Mouse (Mus musculus) cortical plate, adult 2 months (tissue): ENCODE data around the gene Irf3. TPM values are rescaled to one million over a fixed set of nuclear protein-coding genes. Genes with fewer than 3 reads are reported as not detected.

Experiments used
- H3K27ac ChIP-seq: fragments of 200-500 bp; 2 replicates; pipeline ENCODE4 v1.5.1; 2012; ENCODE audit warnings: low read length, control low read depth, inconsistent platforms; ENCODE audit not compliant: insufficient read depth
- H3K4me1 ChIP-seq: fragments of 200-500 bp; 2 replicates; pipeline ENCODE4 v1.6.1; 2011; ENCODE audit warnings: low read length; ENCODE audit not compliant: control insufficient read depth, insufficient read depth
- H3K4me3 ChIP-seq: fragments of 200-500 bp; 2 replicates; pipeline ENCODE4 v1.5.1; 2011; ENCODE audit warnings: mild to moderate bottlenecking, low read length, control low read depth; ENCODE audit not compliant: insufficient read depth
- CTCF ChIP-seq: fragments of 200-500 bp; IDR thresholded peaks from 2 replicates; pipeline ENCODE4 v1.5.1; 2011; ENCODE audit warnings: mild to moderate bottlenecking, control low read depth, low read length; ENCODE audit not compliant: insufficient read depth; ENCODE audit errors: extremely low read depth
- POLR2A ChIP-seq: fragments of 200-500 bp; IDR thresholded peaks from 2 replicates; pipeline ENCODE4 v1.6.1; 2011; ENCODE audit warnings: mild to moderate bottlenecking, low read length, control low read depth; ENCODE audit not compliant: insufficient read depth; ENCODE audit errors: extremely low read depth
- polyA plus RNA-seq: library from polyadenylated mRNA; depleted of rRNA; stranded (reverse); fragments of >200 nt; gene quantifications from 2 replicates; pipeline ENCODE4 v1.2.3, GENCODE M21; 2012; rRNA removed

Gene Irf3
- polyA plus RNA-seq, 1 experiment = 87.4 TPM

DNA sequence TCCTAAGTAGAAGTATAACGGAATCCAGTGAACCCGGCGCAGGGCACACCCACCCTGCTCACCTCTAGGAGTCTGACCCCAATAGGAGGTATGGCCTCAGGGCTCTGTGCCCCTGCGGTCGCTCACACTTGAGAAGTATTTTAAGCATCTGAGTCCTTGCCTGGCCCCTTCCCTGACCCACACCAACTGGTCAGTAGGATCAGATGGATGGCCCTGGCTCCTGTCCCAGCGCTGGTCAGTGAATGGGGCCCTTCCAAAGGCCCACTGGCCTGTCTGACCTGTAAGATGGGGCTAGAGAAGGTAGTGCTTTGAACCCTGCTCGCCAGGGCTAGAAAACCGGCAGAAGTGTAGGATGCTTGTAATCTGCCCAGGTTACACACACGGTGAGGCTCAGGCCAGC lies 43.4 kb downstream of the Irf3 start:
- no peak overlapping the region for H3K4me3 ChIP-seq
- no peak overlapping the region for H3K27ac ChIP-seq
- TF ChIP-seq POLR2A (no peak), CTCF (no peak)
- H3K4me1 ChIP-seq = no peaks in the 10 kb centered on the region

DNA sequence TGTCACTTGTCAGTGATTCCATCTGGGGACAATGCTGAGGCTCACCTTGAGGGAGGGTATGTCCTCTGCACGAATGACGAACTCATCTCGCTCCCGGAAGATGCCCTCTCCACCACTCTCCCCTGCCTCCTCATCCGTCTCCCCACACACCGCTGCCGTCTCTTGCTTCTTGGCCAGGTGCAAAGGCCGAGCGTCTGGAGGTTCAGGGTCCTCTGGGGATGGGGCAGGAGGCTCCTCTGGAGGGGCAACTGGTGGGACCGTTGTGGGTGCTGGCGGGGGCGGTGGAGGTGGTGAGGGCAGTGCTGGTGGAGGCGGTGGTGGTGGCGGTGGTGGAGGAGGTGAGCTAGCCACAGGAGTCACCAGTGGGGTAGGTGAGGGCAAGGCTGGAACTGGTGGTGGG lies 45.9 kb downstream of the Irf3 start:
- no peaks in the 10 kb centered on the region for H3K4me1 ChIP-seq
- TF ChIP-seq POLR2A (no peak), CTCF (no peak)

GRCm38 (mm10) chr7:45045741-45046140 lies 48.3 kb downstream of the Irf3 start:
- no peak overlapping the region for H3K4me3 ChIP-seq
- TF ChIP-seq CTCF = no peak
- no peak for TF ChIP-seq POLR2A
- no peak overlapping the region for H3K27ac ChIP-seq
- no peaks in the 10 kb centered on the region for H3K4me1 ChIP-seq

More for the DNA sequence above, 45.9 kb downstream of the Irf3 start:
- Histone ChIP-seq H3K27ac (no peak overlapping the region), H3K4me3 (no peak overlapping the region)

- no peak for TF ChIP-seq CTCF
- no peak for TF ChIP-seq POLR2A
- no peak overlapping the region for H3K4me3 ChIP-seq
- no peaks in the 10 kb centered on the region for H3K4me1 ChIP-seq
- H3K27ac ChIP-seq = no peak overlapping the region
These were observed 49.5 kb downstream of the Irf3 start for GRCm38 (mm10) chr7:45046853-45047350.

GRCm38 (mm10) chr7:45047491-45047890 lies 50.0 kb downstream of the Irf3 start:
- Histone ChIP-seq H3K4me1 (no peaks in the 10 kb centered on the region), H3K4me3 (no peak overlapping the region), H3K27ac (no peak overlapping the region)
- no peak for TF ChIP-seq POLR2A
- no peak for TF ChIP-seq CTCF

DNA sequence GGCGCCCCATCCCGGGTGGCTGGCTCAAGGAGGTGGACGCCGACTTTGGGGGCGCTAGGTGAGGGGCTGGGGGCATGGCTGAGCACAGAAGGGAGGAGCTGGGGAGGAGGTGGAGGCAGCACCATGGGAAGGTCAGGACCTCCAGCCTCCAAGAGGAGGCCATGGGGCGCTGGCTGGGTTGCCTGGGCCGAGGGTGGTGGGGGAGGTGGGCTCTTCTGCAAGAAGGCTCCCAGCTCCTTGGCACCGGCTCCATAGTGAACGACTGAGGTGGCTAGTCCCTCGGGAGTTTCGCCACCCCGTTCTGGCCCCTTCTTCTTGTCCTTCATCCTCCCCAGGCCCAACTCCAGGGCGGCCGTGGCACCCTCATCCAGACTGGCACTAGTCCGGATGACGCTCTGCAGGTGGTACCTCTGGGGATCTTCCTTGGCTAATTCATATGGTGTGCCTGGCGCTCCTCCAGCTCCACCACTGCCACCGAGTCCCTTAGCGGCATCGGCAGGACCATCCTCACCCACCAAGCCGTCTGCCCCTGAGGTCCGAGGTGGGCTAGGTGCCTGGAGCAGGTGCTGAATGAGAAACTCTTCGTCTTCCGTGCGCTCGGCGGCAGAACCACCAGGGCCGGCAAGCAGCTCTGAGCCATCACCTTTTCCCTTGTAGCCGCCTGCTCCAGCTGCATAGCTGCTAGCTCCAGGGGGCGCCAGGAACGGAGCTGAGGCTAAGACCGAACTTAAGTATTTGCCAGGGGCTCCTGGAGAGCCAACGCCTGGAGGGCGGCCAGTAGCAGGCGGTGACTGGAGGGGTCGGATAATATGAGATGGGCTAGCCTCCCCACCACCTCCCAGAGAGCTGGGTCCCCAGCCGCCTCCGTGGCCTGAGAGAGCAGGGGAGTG lies 50.8 kb downstream of the Irf3 start:
- Histone ChIP-seq H3K27ac (no peak overlapping the region), H3K4me1 (no peaks in the 10 kb centered on the region), H3K4me3 (no peak overlapping the region)
- TF ChIP-seq POLR2A = no peak
- TF ChIP-seq CTCF = no peak

DNA sequence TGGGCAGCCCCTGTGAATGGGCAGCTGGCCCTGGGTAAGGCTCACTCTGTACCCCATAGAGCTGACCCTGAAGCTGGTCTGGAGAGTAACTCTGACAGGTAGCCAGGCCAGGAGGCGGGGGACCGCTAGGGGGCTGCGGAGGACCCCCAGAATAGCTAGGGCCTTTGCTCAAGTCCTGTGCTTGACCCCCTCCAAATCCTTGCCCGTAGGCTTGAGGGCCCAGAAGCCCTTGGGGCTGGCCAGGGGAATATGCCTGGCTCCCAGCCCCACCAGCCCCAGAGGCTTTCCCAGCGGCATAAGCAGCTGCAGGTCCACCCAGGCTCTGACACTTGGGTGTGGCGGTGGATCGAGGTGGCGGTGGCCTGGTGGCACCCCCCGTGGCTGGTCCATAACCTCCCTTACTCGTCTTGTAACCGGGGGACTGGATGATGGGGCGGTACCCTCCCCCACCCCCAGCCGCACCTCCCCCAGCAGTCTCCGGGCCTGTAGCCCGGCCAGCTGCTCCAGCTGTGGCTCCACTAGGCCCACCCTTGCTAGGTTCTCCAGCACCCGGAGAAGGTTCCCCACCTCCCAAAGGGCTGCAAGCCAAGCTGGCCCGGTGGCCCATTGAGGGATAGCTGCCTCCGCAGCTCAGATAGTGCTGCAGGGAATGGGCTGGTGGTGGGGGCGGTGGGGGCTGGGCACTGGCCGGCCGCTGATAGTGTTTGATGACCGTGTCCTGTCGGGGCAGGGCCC lies 51.6 kb downstream of the Irf3 start:
- Histone ChIP-seq H3K4me3 (no peak overlapping the region), H3K4me1 (no peaks in the 10 kb centered on the region), H3K27ac (no peak overlapping the region)
- TF ChIP-seq POLR2A = no peak
- TF ChIP-seq CTCF = no peak

- Histone ChIP-seq H3K4me1 (no peaks in the 10 kb centered on the region), H3K27ac (no peak overlapping the region), H3K4me3 (peak overlapping the region; percentile 47)
- no peak for TF ChIP-seq POLR2A
- TF ChIP-seq CTCF = no peak
These were observed 53.6 kb downstream of the Irf3 start for GRCm38 (mm10) chr7:45050945-45051600.

GRCm38 (mm10) chr7:45051601-45051974 lies 54.1 kb downstream of the Irf3 start:
- TF ChIP-seq POLR2A = no peak
- TF ChIP-seq CTCF = no peak
- Histone ChIP-seq H3K4me1 (no peaks in the 10 kb centered on the region), H3K27ac (no peak overlapping the region), H3K4me3 (peak overlapping the region; percentile 47)

Other genes starting within 250 kb of the Irf3 start
- 32.6 and 35.7 TPM in 2 replicates for gene Vrk3, start 249.2 kb upstream of the Irf3 start, polyA plus RNA-seq
- 0.40 TPM in 2 replicates for gene Zfp473, start 246.6 kb upstream of the Irf3 start, polyA plus RNA-seq
- 28.8 and 29.6 TPM in 2 replicates for gene Nup62, start 181.6 kb upstream of the Irf3 start, polyA plus RNA-seq
- gene Il4i1, start 181.3 kb upstream of the Irf3 start, polyA plus RNA-seq = 1.9 and 2.3 TPM in 2 replicates
- gene Atf5, start 181.0 kb upstream of the Irf3 start, polyA plus RNA-seq = 15.9 and 17.5 TPM in 2 replicates
- 97.5 and 101 TPM in 2 replicates for gene Akt1s1, start 148.7 kb upstream of the Irf3 start, polyA plus RNA-seq
- gene Tbc1d17, start 148.6 kb upstream of the Irf3 start, polyA plus RNA-seq = 95.0 and 99.8 TPM in 2 replicates
- 35.6 and 40.8 TPM in 2 replicates for gene Pnkp, start 140.5 kb upstream of the Irf3 start, polyA plus RNA-seq
- 359 and 377 TPM in 2 replicates for gene Ptov1, start 127.9 kb upstream of the Irf3 start, polyA plus RNA-seq
- 121 and 129 TPM in 2 replicates for gene Med25, start 104.9 kb upstream of the Irf3 start, polyA plus RNA-seq
- gene Fuz, start 101.6 kb upstream of the Irf3 start, polyA plus RNA-seq = 28.6 and 30.7 TPM in 2 replicates
- gene Ap2a1, start 68.2 kb upstream of the Irf3 start, polyA plus RNA-seq = 241 and 247 TPM in 2 replicates
- 1.5 and 2.0 TPM in 2 replicates for gene Tsks, start 54.4 kb upstream of the Irf3 start, polyA plus RNA-seq
- gene Cpt1c, start 22.8 kb upstream of the Irf3 start, polyA plus RNA-seq = 154 and 164 TPM in 2 replicates
- 162 and 169 TPM in 2 replicates for gene Prmt1, start 11.1 kb upstream of the Irf3 start, polyA plus RNA-seq
- gene Bcl2l12, start 1.1 kb downstream of the Irf3 start, polyA plus RNA-seq = 6.0 and 6.2 TPM in 2 replicates
- gene Scaf1, start 18.7 kb downstream of the Irf3 start, polyA plus RNA-seq = 126 and 128 TPM in 2 replicates
- gene Rras, start 20.3 kb downstream of the Irf3 start, polyA plus RNA-seq = 34.2 and 38.3 TPM in 2 replicates
- 14.6 and 15.5 TPM in 2 replicates for gene Prr12, start 55.2 kb downstream of the Irf3 start, polyA plus RNA-seq
- gene Nosip, start 64.8 kb downstream of the Irf3 start, polyA plus RNA-seq = 89.5 and 92.3 TPM in 2 replicates
- 21.4 and 23.2 TPM in 2 replicates for gene Prrg2, start 65.0 kb downstream of the Irf3 start, polyA plus RNA-seq
- gene Rcn3, start 94.6 kb downstream of the Irf3 start, polyA plus RNA-seq = 12.8 and 13.1 TPM in 2 replicates
- gene Fcgrt, start 106.2 kb downstream of the Irf3 start, polyA plus RNA-seq = 30.7 and 37.0 TPM in 2 replicates
- gene Rps11, start 126.8 kb downstream of the Irf3 start, polyA plus RNA-seq = 361 and 402 TPM in 2 replicates
- 1,470 and 1,570 TPM in 2 replicates for gene Rpl13a, start 131.1 kb downstream of the Irf3 start, polyA plus RNA-seq
- 0.08 and 0.32 TPM in 2 replicates for gene Gm45713, start 138.6 kb downstream of the Irf3 start, polyA plus RNA-seq
- 18.4 and 20.8 TPM in 2 replicates for gene Flt3l, start 138.8 kb downstream of the Irf3 start, polyA plus RNA-seq
- gene Pih1d1, start 156.7 kb downstream of the Irf3 start, polyA plus RNA-seq = 59.4 and 60.2 TPM in 2 replicates
- 8.1 and 10.3 TPM in 2 replicates for gene Aldh16a1, start 156.9 kb downstream of the Irf3 start, polyA plus RNA-seq
- gene Slc17a7, start 166.3 kb downstream of the Irf3 start, polyA plus RNA-seq = 1,033 and 1,121 TPM in 2 replicates
- 0.38 and 0.62 TPM in 2 replicates for gene Gfy, start 181.9 kb downstream of the Irf3 start, polyA plus RNA-seq
- gene Pth2, start 183.3 kb downstream of the Irf3 start, polyA plus RNA-seq = not detected in 2 replicates
- gene Ccdc155, start 207.2 kb downstream of the Irf3 start, polyA plus RNA-seq = 4.7 and 5.0 TPM in 2 replicates
- 41.4 and 47.2 TPM in 2 replicates for gene Dkkl1, start 214.5 kb downstream of the Irf3 start, polyA plus RNA-seq
- gene Tead2, start 218.1 kb downstream of the Irf3 start, polyA plus RNA-seq = 5.0 and 6.4 TPM in 2 replicates
- gene Cd37, start 241.5 kb downstream of the Irf3 start, polyA plus RNA-seq = 10.6 and 11.9 TPM in 2 replicates
- 2.1 TPM in 2 replicates for gene Slc6a16, start 243.4 kb downstream of the Irf3 start, polyA plus RNA-seq